Mouse (Mus musculus) lung, postnatal 0 days (tissue): ENCODE measurements around the gene D430041D05Rik.

Experiments used
- CTCF ChIP-seq: IDR thresholded peaks from 2 replicates; pipeline ENCODE4 v1.5.1; 2016; ENCODE audit warnings: antibody characterized with exemption, mild to moderate bottlenecking
- EP300 ChIP-seq: IDR thresholded peaks from 2 replicates; pipeline ENCODE4 v1.6.1; 2016; ENCODE audit warnings: antibody characterized with exemption, mild to moderate bottlenecking, control low read depth

- TF ChIP-seq CTCF (no peak), EP300 (no peak)
Measured at GRCm38 (mm10) chr2:104448201-104448600, 37.4 kb upstream of the D430041D05Rik start.
